Mouse (Mus musculus): ENCODE results near the gene Card9.

- TF ChIP-seq EP300 (IDR thresholded peaks at IDR 0.05) (no peak), CTCF (IDR thresholded peaks at IDR 0.05) (no peak)
These were observed 40.3 kb upstream of the Card9 start for GRCm38 (mm10) chr2:26401023-26401422.

All from lung, postnatal 0 days (tissue).